ENCODE assay signal across 21 mouse cellular contexts in genomic region chr7:128885551-128885950, GRCm38 (mm10).
"Had no signal": no experiment of that assay in that cellular context is flagged by ENCODE, and none has a peak within 500 bp of the region (broad histone marks: within the 10 kb centered on the region; RNA-seq: fewer than 3 reads in every experiment).

No protein-coding gene starts in this region.

- H3K4me1 ChIP-seq: lung, embryonic 15.5 days; midbrain, embryonic 10.5 days; midbrain, embryonic 12.5 days; neural tube, embryonic 13.5 days; neural tube, embryonic 15.5 days had no signal

- H3K9ac ChIP-seq: liver, postnatal 0 days; lung, embryonic 15.5 days; midbrain, embryonic 12.5 days; neural tube, embryonic 13.5 days; neural tube, embryonic 15.5 days had no signal

- H3K36me3 ChIP-seq: lung, embryonic 15.5 days; midbrain, embryonic 10.5 days; midbrain, embryonic 12.5 days; neural tube, embryonic 13.5 days; neural tube, embryonic 15.5 days had no signal

- H3K9me3 ChIP-seq: lung, embryonic 15.5 days; midbrain, embryonic 10.5 days; midbrain, embryonic 12.5 days; neural tube, embryonic 13.5 days; neural tube, embryonic 15.5 days had no signal

- H3K4me3 ChIP-seq: lung, embryonic 15.5 days; midbrain, embryonic 10.5 days; midbrain, embryonic 12.5 days; myocyte; neural tube, embryonic 13.5 days; neural tube, embryonic 15.5 days had no signal

- ATAC-seq: liver, postnatal 0 days; lung, postnatal 0 days; midbrain, embryonic 16.5 days had no signal

- H3K4me2 ChIP-seq: lung, embryonic 15.5 days; midbrain, embryonic 12.5 days; neural tube, embryonic 13.5 days; neural tube, embryonic 15.5 days had no signal

- H3K27me3 ChIP-seq: lung, embryonic 15.5 days; midbrain, embryonic 12.5 days; neural tube, embryonic 13.5 days; neural tube, embryonic 15.5 days had no signal

- DNase-seq: liver, postnatal 0 days; lung, adult 2 months; lung, postnatal 14 days; lung, postnatal 36 days; midbrain, embryonic 14.5 days; right cerebral cortex, adult 18-20 months; right cerebral cortex, postnatal 25 days; right cerebral cortex, postnatal 4 days; spleen, adult 18-20 months; thymus, adult 18-20 months; thymus, postnatal 14 days; thymus, postnatal 36 days had no signal

- H3K27ac ChIP-seq: lung, embryonic 15.5 days; macrophage; midbrain, embryonic 10.5 days; midbrain, embryonic 12.5 days; neural tube, embryonic 13.5 days; neural tube, embryonic 15.5 days had no signal
